Mouse (Mus musculus): ENCODE measurements around the gene Gm43951. TPM values are rescaled to one million over a fixed set of nuclear protein-coding genes. Genes with fewer than 3 reads are reported as not detected.
A peak's percentile ranks its signal among the peaks of the same experiment; 100 is the strongest.

Gm43951 gene
- polyA plus RNA-seq, 1 experiment: 0.70 TPM

GRCm38 (mm10) chr11:72223414-72223813 lies 16.8 kb upstream of the Gm43951 start:
- H3K36me3 ChIP-seq (ENCODE audit: control insufficient read depth, insufficient read depth, low read length): no peaks in the 10 kb centered on the region
- TF ChIP-seq CTCF (IDR thresholded peaks at IDR 0.05; ENCODE audit: borderline replicate concordance, control insufficient read depth, extremely low read depth, insufficient read depth, low read length, poor library complexity) (no peak), POLR2A (IDR thresholded peaks at IDR 0.05; ENCODE audit: control insufficient read depth, extremely low read depth, insufficient read depth, low read length, poor library complexity) (no peak)
- H3K4me3 ChIP-seq (ENCODE audit: control insufficient read depth, insufficient read depth, low read length): no peak overlapping the region
- no peaks in the 10 kb centered on the region for H3K27me3 ChIP-seq (ENCODE audit: control insufficient read depth, insufficient read depth, low read length)
- no peak overlapping the region for H3K27ac ChIP-seq (ENCODE audit: control insufficient read depth, insufficient read depth, low read length)
- DNase-seq: no peak
- 91% methylated on average over 4 of the region's 4 CpGs for WGBS
- H3K4me1 ChIP-seq (replicated peaks; ENCODE audit: control insufficient read depth, insufficient read depth, low read length): no peaks in the 10 kb centered on the region

GRCm38 (mm10) chr11:72221278-72221677 lies 14.6 kb upstream of the Gm43951 start:
- H3K36me3 ChIP-seq (ENCODE audit: control insufficient read depth, insufficient read depth, low read length): no peaks in the 10 kb centered on the region
- no peaks in the 10 kb centered on the region; the same call in 1 of the 2 replicates for H3K27me3 ChIP-seq (ENCODE audit: control insufficient read depth, insufficient read depth, low read length)
- TF ChIP-seq POLR2A (IDR thresholded peaks at IDR 0.05; ENCODE audit: control insufficient read depth, extremely low read depth, insufficient read depth, low read length, poor library complexity) (no peak), CTCF (IDR thresholded peaks at IDR 0.05; ENCODE audit: borderline replicate concordance, control insufficient read depth, extremely low read depth, insufficient read depth, low read length, poor library complexity) (peak; percentile 57; the same call in 1 of the 2 replicates)
- no peak overlapping the region for H3K4me3 ChIP-seq (ENCODE audit: control insufficient read depth, insufficient read depth, low read length)
- no peak overlapping the region for H3K27ac ChIP-seq (ENCODE audit: control insufficient read depth, insufficient read depth, low read length)
- peak; percentile 78 for DNase-seq
- 14% methylated on average over 6 of the region's 6 CpGs for WGBS
- H3K4me1 ChIP-seq (replicated peaks; ENCODE audit: control insufficient read depth, insufficient read depth, low read length): no peaks in the 10 kb centered on the region

GRCm38 (mm10) chr11:72217116-72217515 lies 10.5 kb upstream of the Gm43951 start:
- Histone ChIP-seq H3K36me3 (ENCODE audit: control insufficient read depth, insufficient read depth, low read length) (no peaks in the 10 kb centered on the region), H3K27ac (ENCODE audit: control insufficient read depth, insufficient read depth, low read length) (no peak overlapping the region), H3K27me3 (ENCODE audit: control insufficient read depth, insufficient read depth, low read length) (no peaks in the 10 kb centered on the region; the same call in 1 of the 2 replicates), H3K4me1 (replicated peaks; ENCODE audit: control insufficient read depth, insufficient read depth, low read length) (peaks cover 6% of the 10 kb centered on the region), H3K4me3 (ENCODE audit: control insufficient read depth, insufficient read depth, low read length) (no peak overlapping the region)
- DNase-seq: no peak
- 93% methylated on average over 5 of the region's 5 CpGs for WGBS
- TF ChIP-seq CTCF (IDR thresholded peaks at IDR 0.05; ENCODE audit: borderline replicate concordance, control insufficient read depth, extremely low read depth, insufficient read depth, low read length, poor library complexity) (no peak), POLR2A (IDR thresholded peaks at IDR 0.05; ENCODE audit: control insufficient read depth, extremely low read depth, insufficient read depth, low read length, poor library complexity) (no peak)

- under 1% methylated on average over 29 of the region's 29 CpGs for WGBS
- DNase-seq: peak; percentile 77
- no peak for TF ChIP-seq CTCF (IDR thresholded peaks at IDR 0.05; ENCODE audit: borderline replicate concordance, control insufficient read depth, extremely low read depth, insufficient read depth, low read length, poor library complexity)
- TF ChIP-seq POLR2A (IDR thresholded peaks at IDR 0.05; ENCODE audit: control insufficient read depth, extremely low read depth, insufficient read depth, low read length, poor library complexity): no peak
- Histone ChIP-seq H3K4me3 (ENCODE audit: control insufficient read depth, insufficient read depth, low read length) (peak within 1 kb of the TSS; percentile 91), H3K36me3 (ENCODE audit: control insufficient read depth, insufficient read depth, low read length) (peaks cover 4% of the 10 kb centered on the region; the same call in 1 of the 2 replicates), H3K4me1 (replicated peaks; ENCODE audit: control insufficient read depth, insufficient read depth, low read length) (peaks cover 6% of the 10 kb centered on the region), H3K27ac (ENCODE audit: control insufficient read depth, insufficient read depth, low read length) (peak within 1 kb of the TSS; percentile 17; the same call in 1 of the 2 replicates), H3K27me3 (ENCODE audit: control insufficient read depth, insufficient read depth, low read length) (no peaks in the 10 kb centered on the region; the same call in 1 of the 2 replicates)
These were observed 8.8 kb upstream of the Gm43951 start, which contains the start of gene Med31 for GRCm38 (mm10) chr11:72215410-72215797. TSS of gene Med31 (minus strand) at chr11:72215592.

GRCm38 (mm10) chr11:72214591-72215409 lies 8.2 kb upstream of the Gm43951 start:
- peaks cover 6% of the 10 kb centered on the region for H3K4me1 ChIP-seq (replicated peaks; ENCODE audit: control insufficient read depth, insufficient read depth, low read length)
- DNase-seq: peak; percentile 88
- peaks cover 4% of the 10 kb centered on the region; the same call in 1 of the 2 replicates for H3K36me3 ChIP-seq (ENCODE audit: control insufficient read depth, insufficient read depth, low read length)
- H3K27ac ChIP-seq (ENCODE audit: control insufficient read depth, insufficient read depth, low read length): peak overlapping the region; percentile 17; the same call in 1 of the 2 replicates
- WGBS: 1% methylated on average over 51 of the region's 51 CpGs
- H3K4me3 ChIP-seq (ENCODE audit: control insufficient read depth, insufficient read depth, low read length): peak overlapping the region; percentile 91
- TF ChIP-seq CTCF (IDR thresholded peaks at IDR 0.05; ENCODE audit: borderline replicate concordance, control insufficient read depth, extremely low read depth, insufficient read depth, low read length, poor library complexity) (no peak), POLR2A (IDR thresholded peaks at IDR 0.05; ENCODE audit: control insufficient read depth, extremely low read depth, insufficient read depth, low read length, poor library complexity) (peak; percentile 57; the same call in 1 of the 2 replicates)
- H3K27me3 ChIP-seq (ENCODE audit: control insufficient read depth, insufficient read depth, low read length): no peaks in the 10 kb centered on the region; the same call in 1 of the 2 replicates

GRCm38 (mm10) chr11:72207834-72208377 lies 1.3 kb upstream of the Gm43951 start:
- Histone ChIP-seq H3K27me3 (ENCODE audit: control insufficient read depth, insufficient read depth, low read length) (no peaks in the 10 kb centered on the region), H3K4me1 (replicated peaks; ENCODE audit: control insufficient read depth, insufficient read depth, low read length) (peaks cover 16% of the 10 kb centered on the region), H3K27ac (ENCODE audit: control insufficient read depth, insufficient read depth, low read length) (no peak overlapping the region), H3K36me3 (ENCODE audit: control insufficient read depth, insufficient read depth, low read length) (peaks cover 4% of the 10 kb centered on the region; the same call in 1 of the 2 replicates), H3K4me3 (ENCODE audit: control insufficient read depth, insufficient read depth, low read length) (peak overlapping the region; percentile 95)
- DNase-seq: no peak
- WGBS: 19% methylated on average over 17 of the region's 17 CpGs
- no peak for TF ChIP-seq POLR2A (IDR thresholded peaks at IDR 0.05; ENCODE audit: control insufficient read depth, extremely low read depth, insufficient read depth, low read length, poor library complexity)
- TF ChIP-seq CTCF (IDR thresholded peaks at IDR 0.05; ENCODE audit: borderline replicate concordance, control insufficient read depth, extremely low read depth, insufficient read depth, low read length, poor library complexity): no peak

Data from thymus, adult 2 months (tissue).